Mouse (Mus musculus): Measurements from ENCODE around the gene Oscp1. TPM values are rescaled to one million over a fixed set of nuclear protein-coding genes. Genes with fewer than 3 reads are reported as not detected.

The Oscp1 gene
- 10 to 100 TPM in 1 of 2 experiments, 1 to 10 TPM in 1; 8.8 to 10.3 TPM for total RNA-seq (2023)

GRCm38 (mm10) chr4:126058134-126058996 is at the start of gene Oscp1:
Gene Oscp1 (plus strand): TSS chr4:126058565.

GRCm38 (mm10) chr4:126024303-126024900 is 34.0 kb upstream of the Oscp1 start, which contains the start of gene Csf3r:
Gene Csf3r (plus strand): TSS chr4:126024550.

DNA sequence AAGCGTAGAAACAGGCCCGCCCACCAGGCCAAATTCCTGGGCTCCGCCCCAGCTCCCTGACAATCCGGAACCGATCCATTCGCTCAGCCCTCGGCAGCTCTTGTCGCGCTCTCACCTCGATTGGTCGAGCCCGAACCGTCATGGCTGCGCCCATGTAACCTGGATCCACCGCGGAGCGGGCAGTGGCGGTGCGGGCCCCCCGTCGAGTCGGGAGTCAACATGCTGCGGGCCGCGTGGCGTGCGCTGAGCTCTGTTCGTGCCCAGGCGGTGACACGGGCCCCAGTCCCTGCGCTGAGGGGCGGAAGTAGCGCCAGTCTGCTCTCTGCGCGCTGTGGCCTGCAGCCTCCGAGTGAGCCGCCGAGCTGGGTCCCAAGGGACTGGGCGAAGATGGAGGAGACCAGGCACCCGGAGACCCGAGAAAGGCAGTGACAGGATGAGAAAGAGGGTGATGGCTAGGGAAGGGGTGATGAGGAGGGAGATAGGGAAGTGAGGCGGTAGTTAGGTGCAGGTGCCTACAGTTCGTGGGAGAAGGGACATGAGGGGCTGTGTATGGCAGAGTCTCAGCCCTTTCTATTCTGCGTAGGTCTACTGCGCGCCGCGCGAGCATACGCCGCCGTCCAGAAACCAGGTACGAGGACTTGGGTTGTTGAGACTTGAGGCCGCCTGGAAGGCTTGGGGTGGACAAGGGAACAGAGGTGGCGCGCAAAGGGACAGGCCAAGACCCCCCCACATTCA is 11.3 kb upstream of the Oscp1 start, which contains the start of gene Mrps15:
Gene Mrps15, plus strand, starts transcription at position 75 of the 735 bp plus-strand sequence.

DNA sequence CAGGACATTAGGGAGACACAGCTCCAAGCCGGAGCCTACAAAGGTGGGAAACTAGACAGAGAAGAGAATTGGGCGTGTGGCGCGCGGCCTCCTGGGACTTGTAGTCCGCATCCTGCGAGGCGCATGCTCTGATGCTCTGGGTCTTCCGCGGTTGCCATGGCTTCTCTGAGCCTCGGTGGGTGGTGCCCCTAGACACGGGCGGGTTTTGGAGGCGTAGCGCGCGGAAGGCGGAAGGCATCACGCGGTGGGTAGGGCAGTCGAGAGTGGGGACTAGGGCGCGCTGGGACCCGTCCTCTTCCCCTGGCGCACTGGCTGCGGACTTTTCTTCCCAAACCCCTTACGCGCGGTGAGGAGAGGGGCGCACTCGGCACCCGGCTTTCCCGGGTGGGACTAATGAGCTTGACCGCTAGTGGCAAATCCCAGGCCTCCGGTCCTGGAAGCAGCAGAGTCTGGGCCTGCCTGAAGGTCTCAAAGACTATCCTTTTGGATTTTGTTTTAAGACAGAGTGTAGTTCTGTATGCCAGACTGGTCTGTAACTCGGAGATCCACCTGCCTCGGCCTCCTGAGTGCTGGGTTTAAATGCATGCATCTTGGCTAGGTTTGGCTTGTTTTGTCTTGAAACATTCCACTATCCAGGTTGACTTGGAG is 38.2 kb downstream of the Oscp1 start, which contains the start of gene Lsm10:
Gene Lsm10, plus strand, starts transcription at position 160 of the 648 bp plus-strand sequence.

GRCm38 (mm10) chr4:126103590-126104068 is 45.3 kb downstream of the Oscp1 start, which contains the start of gene Stk40:
Gene Stk40 (plus strand): TSS chr4:126103957.

Other genes with a start within 250 kb of the Oscp1 start
- gene Csf3r, start 34.0 kb upstream of the Oscp1 start, total RNA-seq (2023) = 1,000 to 10,000 TPM; 1,050 to 1,133 TPM
- 10 to 100 TPM; 28.8 to 36.9 TPM for gene Mrps15, start 11.6 kb upstream of the Oscp1 start, total RNA-seq (2023)
- gene Lsm10, start 38.1 kb downstream of the Oscp1 start, total RNA-seq (2023) = 10 to 100 TPM; 27.8 to 39.7 TPM
- gene Stk40, start 45.4 kb downstream of the Oscp1 start, total RNA-seq (2023) = 10 to 100 TPM; 60.4 to 63.6 TPM
- 1 to 10 TPM; 1.2 to 2.2 TPM for gene Eva1b, start 89.2 kb downstream of the Oscp1 start, total RNA-seq (2023)
- under 1 TPM; 0.42 to 0.47 TPM for gene Sh3d21, start 104.9 kb downstream of the Oscp1 start, total RNA-seq (2023)
- gene Thrap3, start 144.2 kb downstream of the Oscp1 start, total RNA-seq (2023) = 100 to 1,000 TPM; 242 to 273 TPM
- gene Map7d1, start 197.8 kb downstream of the Oscp1 start, total RNA-seq (2023) = 100 to 1,000 TPM; 106 to 115 TPM
- 10 to 100 TPM; 29.7 to 34.9 TPM for gene Trappc3, start 203.8 kb downstream of the Oscp1 start, total RNA-seq (2023)
- not detected for gene Col8a2, start 228.2 kb downstream of the Oscp1 start, total RNA-seq (2023)